Mouse (Mus musculus) myocyte (in vitro differentiated cells): ENCODE measurements at regions not wholly inside any gene's neighbourhood (a gene's known extent, or its start where the extent isn't known, plus 50 kb on each side); places are given as distances from the start of the nearest gene placed in this dataset.

Source experiments
- H3K27me3 ChIP-seq: one replicate; pipeline ENCODE4 v1.6.1; 2011; ENCODE audit not compliant: control insufficient read depth, insufficient read depth, insufficient read length
- H3K36me3 ChIP-seq: one replicate; pipeline ENCODE4 v1.6.1; 2011; ENCODE audit not compliant: control insufficient read depth, insufficient read depth
- H3K4me2 ChIP-seq: one replicate; pipeline ENCODE4 v1.6.1; 2011; ENCODE audit warnings: low read depth, control low read depth
- H3K4me3 ChIP-seq: one replicate; pipeline ENCODE4 v1.5.1; 2011; ENCODE audit warnings: mild to moderate bottlenecking, control low read depth, moderate library complexity
- H3K79me2 ChIP-seq: one replicate; pipeline ENCODE4 v1.6.1; 2011; ENCODE audit not compliant: control insufficient read depth, insufficient read depth
- H3ac ChIP-seq: one replicate; pipeline ENCODE4 v1.6.1; 2011; ENCODE audit not compliant: control insufficient read depth, insufficient read length
- CEBPB ChIP-seq: IDR thresholded peaks from 2 replicates; pipeline ENCODE4 v1.6.1; 2011; ENCODE audit warnings: mild to moderate bottlenecking, moderate library complexity; ENCODE audit not compliant: poor library complexity, insufficient read depth, severe bottlenecking
- E2F4 ChIP-seq: IDR thresholded peaks from one replicate; pipeline ENCODE4 v1.6.1; 2011; ENCODE audit warnings: mild to moderate bottlenecking, control low read depth, moderate library complexity; ENCODE audit not compliant: insufficient read depth
- MAX ChIP-seq: IDR thresholded peaks from one replicate; pipeline ENCODE4 v1.6.1; 2011; ENCODE audit warnings: low read depth, mild to moderate bottlenecking, control low read depth
- MYOD1 ChIP-seq, 3 experiments: IDR thresholded peaks; one replicate each; pipeline ENCODE4 v1.6.1; 2011; ENCODE audit warnings: control low read depth in 2 of 3, low read depth in 2 of 3, mild to moderate bottlenecking in 2 of 3, moderate library complexity in 1 of 3; ENCODE audit not compliant: insufficient read length in 2 of 3, control insufficient read depth in 1 of 3
- MYOG ChIP-seq, 3 experiments: IDR thresholded peaks; one replicate each; pipeline ENCODE4 v1.6.1; 2011; ENCODE audit warnings: control low read depth in 2 of 3, low read depth in 2 of 3, mild to moderate bottlenecking in 2 of 3; ENCODE audit not compliant: insufficient read length in 2 of 3, control insufficient read depth in 1 of 3, insufficient read depth in 1 of 3
- POLR2A ChIP-seq: IDR thresholded peaks from one replicate; pipeline ENCODE4 v1.6.1; 2011; ENCODE audit warnings: low read depth, mild to moderate bottlenecking, control low read depth, moderate library complexity; ENCODE audit not compliant: insufficient read length
- POLR2AphosphoS2 ChIP-seq: IDR thresholded peaks from one replicate; pipeline ENCODE4 v1.6.1; 2011; ENCODE audit warnings: low read depth, control low read depth; ENCODE audit not compliant: insufficient read length
- REST ChIP-seq: IDR thresholded peaks from one replicate; pipeline ENCODE4 v1.6.1; 2011; ENCODE audit warnings: mild to moderate bottlenecking, control low read depth, moderate library complexity; ENCODE audit not compliant: insufficient read depth, insufficient read length
- SRF ChIP-seq: IDR thresholded peaks from one replicate; pipeline ENCODE4 v1.6.1; 2011; ENCODE audit warnings: low read depth; ENCODE audit not compliant: control insufficient read depth, insufficient read length
- TCF12 ChIP-seq: IDR thresholded peaks from one replicate; pipeline ENCODE4 v1.6.1; 2011; ENCODE audit warnings: mild to moderate bottlenecking, control low read depth; ENCODE audit not compliant: poor library complexity, insufficient read depth, severe bottlenecking
- TCF3 ChIP-seq: IDR thresholded peaks from one replicate; pipeline ENCODE4 v1.6.1; 2011; ENCODE audit warnings: low read depth, control low read depth; ENCODE audit not compliant: insufficient read length
- USF1 ChIP-seq: IDR thresholded peaks from one replicate; pipeline ENCODE4 v1.6.1; 2011; ENCODE audit warnings: low read depth, mild to moderate bottlenecking, control low read depth, moderate library complexity

DNA sequence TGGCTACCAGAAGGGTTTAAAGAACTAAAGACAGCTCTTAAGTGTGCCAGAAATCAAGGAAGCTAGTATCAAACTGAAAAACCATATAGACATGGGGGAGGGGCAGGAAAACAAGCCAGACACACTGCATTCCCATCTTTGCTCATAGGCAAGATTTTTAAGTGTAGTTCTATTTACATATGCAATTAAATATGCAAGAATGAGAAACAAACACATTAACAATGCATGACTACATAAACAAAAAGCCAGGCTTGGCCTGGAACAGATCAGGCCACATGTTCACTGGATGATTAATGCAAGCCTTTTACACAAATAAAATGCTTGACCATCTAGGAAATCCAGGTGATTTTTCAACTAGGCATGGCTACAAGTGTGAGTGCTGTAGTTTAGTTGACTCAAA lies 798.0 kb downstream of the Cypt12 start:
- Histone ChIP-seq H3K27me3 (no peaks in the 10 kb centered on the region), H3K4me2 (no peak overlapping the region), H3K36me3 (no peaks in the 10 kb centered on the region), H3K4me3 (no peak overlapping the region), H3K79me2 (no peaks in the 10 kb centered on the region), H3ac (no peak overlapping the region)
- TF ChIP-seq POLR2A (no peak), MYOG (IDR thresholded peaks at IDR 0.05; ENCODE audit: control insufficient read depth in 1 of 3, insufficient read depth in 1 of 3, insufficient read length in 2 of 3, low read depth in 2 of 3) (no peak), MYOD1 (IDR thresholded peaks at IDR 0.05; ENCODE audit: control insufficient read depth in 1 of 3, insufficient read length in 2 of 3, low read depth in 2 of 3) (no peak), CEBPB (no peak), REST (no peak), TCF3 (no peak), TCF12 (no peak), E2F4 (no peak), SRF (no peak), MAX (no peak), POLR2AphosphoS2 (no peak), USF1 (no peak)

DNA sequence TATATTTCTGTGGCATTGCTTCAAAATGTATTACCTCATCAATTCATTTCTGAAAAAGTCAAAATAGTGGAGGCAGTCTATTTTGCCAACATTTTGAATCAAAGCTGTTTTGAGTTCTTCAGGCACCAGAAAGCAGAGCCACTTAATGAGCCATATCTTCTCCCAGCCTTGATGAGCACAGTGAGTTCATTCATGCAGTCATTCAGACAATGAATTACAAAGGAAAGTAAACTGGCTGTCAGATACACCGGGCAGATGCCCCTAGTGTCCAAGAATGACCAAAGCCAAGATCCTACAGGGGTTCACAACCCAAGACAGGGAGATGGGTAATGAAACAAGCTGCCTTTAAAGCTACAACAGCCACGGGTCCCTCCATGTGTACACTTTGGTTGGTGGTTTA lies 798.7 kb downstream of the Cypt12 start:
- H3K79me2 ChIP-seq: no peaks in the 10 kb centered on the region
- H3K36me3 ChIP-seq: no peaks in the 10 kb centered on the region
- no peak for TF ChIP-seq POLR2AphosphoS2
- no peak for TF ChIP-seq USF1
- TF ChIP-seq E2F4: no peak
- TF ChIP-seq TCF12: no peak
- TF ChIP-seq SRF: no peak
- TF ChIP-seq MYOD1 (IDR thresholded peaks at IDR 0.05; ENCODE audit: control insufficient read depth in 1 of 3, insufficient read length in 2 of 3, low read depth in 2 of 3): no peak
- TF ChIP-seq MAX: no peak
- TF ChIP-seq POLR2A: no peak
- TF ChIP-seq MYOG (IDR thresholded peaks at IDR 0.05; ENCODE audit: control insufficient read depth in 1 of 3, insufficient read depth in 1 of 3, insufficient read length in 2 of 3, low read depth in 2 of 3): no peak
- no peak for TF ChIP-seq CEBPB
- no peak for TF ChIP-seq REST
- TF ChIP-seq TCF3: no peak
- no peak overlapping the region for H3ac ChIP-seq
- no peak overlapping the region for H3K4me3 ChIP-seq
- H3K4me2 ChIP-seq: no peak overlapping the region
- no peaks in the 10 kb centered on the region for H3K27me3 ChIP-seq

- no peaks in the 10 kb centered on the region for H3K79me2 ChIP-seq
- no peaks in the 10 kb centered on the region for H3K27me3 ChIP-seq
- H3ac ChIP-seq: no peak overlapping the region
- H3K36me3 ChIP-seq: no peaks in the 10 kb centered on the region
- no peak overlapping the region for H3K4me3 ChIP-seq
- TF ChIP-seq REST: no peak
- no peak for TF ChIP-seq MYOD1 (IDR thresholded peaks at IDR 0.05; ENCODE audit: control insufficient read depth in 1 of 3, insufficient read length in 2 of 3, low read depth in 2 of 3)
- no peak for TF ChIP-seq E2F4
- TF ChIP-seq TCF3: no peak
- no peak overlapping the region for H3K4me2 ChIP-seq
Observed at GRCm38 (mm10) chr3:18751660-18752259, 803.5 kb downstream of the Cypt12 start.

DNA sequence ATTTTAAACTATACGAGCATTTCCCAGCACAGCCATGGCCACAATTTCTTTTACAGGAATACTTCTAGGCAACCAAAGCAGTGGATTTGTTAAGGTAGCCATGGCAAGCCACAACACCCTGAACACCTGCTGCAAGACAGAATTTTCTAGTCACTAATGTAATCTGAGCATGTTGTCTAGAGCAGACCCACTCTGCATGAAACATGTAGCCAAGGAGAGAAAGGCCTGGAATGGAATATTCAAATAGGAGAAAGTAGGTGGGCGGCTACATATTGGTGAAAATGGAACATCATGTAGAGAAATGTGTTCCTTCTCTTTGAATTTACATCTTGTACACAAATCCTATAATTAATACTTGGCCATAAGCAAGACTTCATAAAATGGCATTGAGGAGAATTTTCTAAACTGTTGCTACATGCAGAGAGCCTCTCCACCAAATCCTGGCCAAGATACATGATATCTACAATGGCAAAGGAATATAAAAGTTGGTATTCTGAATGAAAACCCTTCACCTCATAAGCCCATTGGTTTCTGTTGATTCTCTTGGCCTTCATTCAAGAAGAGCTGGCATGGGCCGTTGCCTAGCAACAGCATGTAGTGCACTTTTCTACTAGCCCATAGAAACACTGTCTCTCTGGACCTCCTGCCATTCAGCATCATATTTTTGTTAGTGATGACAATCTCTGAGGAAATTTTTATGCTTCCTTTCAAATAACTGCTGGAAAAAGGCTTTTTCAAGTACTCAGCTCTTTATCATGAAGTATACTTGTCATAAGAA lies 816.3 kb downstream of the Cypt12 start:
- H3K4me3 ChIP-seq: no peak overlapping the region
- no peak overlapping the region for H3K4me2 ChIP-seq
- H3K79me2 ChIP-seq: no peaks in the 10 kb centered on the region
- H3K36me3 ChIP-seq: no peaks in the 10 kb centered on the region
- TF ChIP-seq MYOD1 (IDR thresholded peaks at IDR 0.05; ENCODE audit: control insufficient read depth in 1 of 3, insufficient read length in 2 of 3, low read depth in 2 of 3): peak in 2 of 3 experiments; percentile 11 to 16
- TF ChIP-seq POLR2AphosphoS2: no peak
- no peak for TF ChIP-seq MYOG (IDR thresholded peaks at IDR 0.05; ENCODE audit: control insufficient read depth in 1 of 3, insufficient read depth in 1 of 3, insufficient read length in 2 of 3, low read depth in 2 of 3)
- no peak for TF ChIP-seq E2F4
- no peak for TF ChIP-seq TCF12
- no peak for TF ChIP-seq MAX
- TF ChIP-seq SRF: no peak
- H3K27me3 ChIP-seq: no peaks in the 10 kb centered on the region
- no peak overlapping the region for H3ac ChIP-seq
